Comparison of ENCODE assay signal across 15 mouse cellular contexts in genomic region chr2:17643869-17644268, GRCm38 (mm10).
DNase-seq lines count a peak whose midpoint lies in the region; ATAC-seq and TF ChIP-seq lines count a peak whose summit lies in the region.
"Had no signal": no experiment of that assay in that cellular context is flagged by ENCODE, and none has a peak within 500 bp of the region (broad histone marks: within the 10 kb centered on the region; RNA-seq: fewer than 3 reads in every experiment).

No protein-coding gene starts in this region.

- no peak overlapping the region for H3K4me3 ChIP-seq in hindbrain, postnatal 0 days (ENCODE audit: low read length)
- H3K4me3 ChIP-seq in hindbrain, embryonic 13.5 days: no peak overlapping the region
- no peak overlapping the region for H3K4me3 ChIP-seq in lung, embryonic 16.5 days (ENCODE audit: low read length)
- H3K4me3 ChIP-seq in embryonic facial prominence, embryonic 10.5 days: no peak overlapping the region
- H3K4me3 ChIP-seq: erythroblast, embryonic 14.5 days; forebrain, embryonic 12.5 days; hindbrain, embryonic 10.5 days; intestine, embryonic 15.5 days; liver, embryonic 15.5 days; megakaryocyte, embryonic 14.5 days; midbrain, embryonic 12.5 days had no signal

- H3K9me3 ChIP-seq in hindbrain, postnatal 0 days (ENCODE audit: low read length): no peaks in the 10 kb centered on the region
- no peaks in the 10 kb centered on the region for H3K9me3 ChIP-seq in hindbrain, embryonic 13.5 days
- no peaks in the 10 kb centered on the region for H3K9me3 ChIP-seq in lung, embryonic 16.5 days (ENCODE audit: control insufficient read depth, low read length)
- H3K9me3 ChIP-seq in embryonic facial prominence, embryonic 10.5 days: no peaks in the 10 kb centered on the region
- H3K9me3 ChIP-seq: forebrain, embryonic 12.5 days; hindbrain, embryonic 10.5 days; intestine, embryonic 15.5 days; liver, embryonic 15.5 days; megakaryocyte, embryonic 14.5 days; midbrain, embryonic 12.5 days had no signal

- no peak for TF ChIP-seq POLR2A in brain, embryonic 14.5 days (IDR thresholded peaks at IDR 0.05; ENCODE audit: borderline replicate concordance, extremely low read depth, insufficient read depth, insufficient read length, poor library complexity, severe bottlenecking)

- peak; percentile 8 for DNase-seq in embryo, embryonic 11 days
- no peak for DNase-seq in embryo, embryonic 9.5 days (ENCODE audit: extremely low spot score)
- no peak for DNase-seq in hindbrain, postnatal 0 days (ENCODE audit: low spot score)
- DNase-seq in lung, postnatal 4 days: no peak
- DNase-seq in brain, embryonic 14.5 days (ENCODE audit: low read depth): peak; percentile 31
- no peak for DNase-seq in embryonic facial prominence, embryonic 10.5 days (ENCODE audit: low spot score)

- H3K4me1 ChIP-seq in hindbrain, postnatal 0 days (ENCODE audit: insufficient read depth, low read length): no peaks in the 10 kb centered on the region
- H3K4me1 ChIP-seq in hindbrain, embryonic 13.5 days (replicated peaks): peaks cover 2% of the 10 kb centered on the region
- no peaks in the 10 kb centered on the region for H3K4me1 ChIP-seq in lung, embryonic 16.5 days (replicated peaks; ENCODE audit: control insufficient read depth, insufficient read depth, low read length)
- peaks cover 8% of the 10 kb centered on the region for H3K4me1 ChIP-seq in embryonic facial prominence, embryonic 10.5 days
- H3K4me1 ChIP-seq: intestine, embryonic 15.5 days; liver, embryonic 15.5 days; megakaryocyte, embryonic 14.5 days had no signal

- no peak overlapping the region for H3K9ac ChIP-seq in hindbrain, postnatal 0 days (replicated peaks; ENCODE audit: low read length)
- H3K9ac ChIP-seq in hindbrain, embryonic 13.5 days: no peak overlapping the region
- no peak overlapping the region for H3K9ac ChIP-seq in lung, embryonic 16.5 days (ENCODE audit: low read length)
- H3K9ac ChIP-seq: forebrain, embryonic 12.5 days; intestine, embryonic 15.5 days; liver, embryonic 15.5 days; midbrain, embryonic 12.5 days had no signal

- no peak for ATAC-seq in hindbrain, postnatal 0 days
- ATAC-seq in hindbrain, embryonic 13.5 days (ENCODE audit: low FRiP score): no peak
- no peak for ATAC-seq in lung, embryonic 16.5 days (ENCODE audit: low read depth)

- peak; percentile 36; the same call in 1 of the 2 replicates for TF ChIP-seq CTCF in hindbrain, postnatal 0 days (IDR thresholded peaks at IDR 0.05; ENCODE audit: low read depth)
- TF ChIP-seq CTCF in brain, embryonic 14.5 days (IDR thresholded peaks at IDR 0.05; ENCODE audit: borderline replicate concordance, extremely low read depth, insufficient read depth, insufficient read length): no peak

- no peak overlapping the region for H3K27ac ChIP-seq in hindbrain, postnatal 0 days
- H3K27ac ChIP-seq in hindbrain, embryonic 13.5 days: no peak overlapping the region
- peak overlapping the region; percentile 22; the same call in 1 of the 2 replicates for H3K27ac ChIP-seq in lung, embryonic 16.5 days (ENCODE audit: low read length)
- no peak overlapping the region for H3K27ac ChIP-seq in embryonic facial prominence, embryonic 10.5 days (replicated peaks)
- H3K27ac ChIP-seq: forebrain, embryonic 12.5 days; hindbrain, embryonic 10.5 days; intestine, embryonic 15.5 days; liver, embryonic 15.5 days; midbrain, embryonic 12.5 days had no signal

- 61% methylated on average over 7 of the region's 7 CpGs for WGBS in hindbrain, postnatal 0 days
- 58% methylated on average over 7 of the region's 7 CpGs for WGBS in hindbrain, embryonic 13.5 days
- WGBS in lung, embryonic 16.5 days: 57% methylated on average over 7 of the region's 7 CpGs
- WGBS in embryonic facial prominence, embryonic 10.5 days: 64% methylated on average over 7 of the region's 7 CpGs

- H3K4me2 ChIP-seq in hindbrain, postnatal 0 days (ENCODE audit: low read depth, low read length): no peak overlapping the region
- no peak overlapping the region for H3K4me2 ChIP-seq in hindbrain, embryonic 13.5 days
- H3K4me2 ChIP-seq in lung, embryonic 16.5 days (ENCODE audit: low read depth, low read length): no peak overlapping the region
- H3K4me2 ChIP-seq: forebrain, embryonic 12.5 days; intestine, embryonic 15.5 days; liver, embryonic 15.5 days; midbrain, embryonic 12.5 days had no signal

- H3K36me3 ChIP-seq in hindbrain, postnatal 0 days (ENCODE audit: insufficient read depth, low read length): no peaks in the 10 kb centered on the region
- no peaks in the 10 kb centered on the region for H3K36me3 ChIP-seq in hindbrain, embryonic 13.5 days
- H3K36me3 ChIP-seq in lung, embryonic 16.5 days (ENCODE audit: control insufficient read depth, insufficient read depth, low read length): no peaks in the 10 kb centered on the region
- no peaks in the 10 kb centered on the region for H3K36me3 ChIP-seq in embryonic facial prominence, embryonic 10.5 days (replicated peaks)
- H3K36me3 ChIP-seq: forebrain, embryonic 12.5 days; hindbrain, embryonic 10.5 days; intestine, embryonic 15.5 days; liver, embryonic 15.5 days; midbrain, embryonic 12.5 days had no signal

- no peaks in the 10 kb centered on the region for H3K27me3 ChIP-seq in hindbrain, postnatal 0 days (ENCODE audit: insufficient read depth, low read length)
- no peaks in the 10 kb centered on the region for H3K27me3 ChIP-seq in hindbrain, embryonic 13.5 days
- H3K27me3 ChIP-seq in lung, embryonic 16.5 days (ENCODE audit: control insufficient read depth, insufficient read depth, low read depth, low read length): no peaks in the 10 kb centered on the region
- no peaks in the 10 kb centered on the region for H3K27me3 ChIP-seq in embryonic facial prominence, embryonic 10.5 days (replicated peaks; ENCODE audit: low read depth, poor library complexity, severe bottlenecking)
- H3K27me3 ChIP-seq: intestine, embryonic 15.5 days; liver, embryonic 15.5 days; megakaryocyte, embryonic 14.5 days had no signal

Comparison
In these comparisons a context has a peak if more than half of its experiments do, and no peak if none do; other contexts are left out.
1. DNase-seq: peak in embryo, embryonic 11 days (single experiment) and brain, embryonic 14.5 days (single experiment); none in embryo, embryonic 9.5 days (single experiment), hindbrain, postnatal 0 days (single experiment), lung, postnatal 4 days (0 of 2) and embryonic facial prominence, embryonic 10.5 days (single experiment).